Mouse (Mus musculus) gastrocnemius, postnatal 25 days (tissue): ENCODE results near the gene Nrip2. TPM values are rescaled to one million over a fixed set of nuclear protein-coding genes. Genes with fewer than 3 reads are reported as not detected.
A peak's percentile ranks its signal among the peaks of the same experiment; 100 is the strongest.

Experiments
- DNase-seq: peaks from one replicate; pipeline ENCODE4 v3.0.0; 2022
- total RNA-seq, 2 experiments: library from RNA; stranded (reverse); gene quantifications; 1 replicate in 1 of 2; 2 replicates in 1 of 2; pipeline ENCODE4 v1.2.3; 2021

The Nrip2 gene
- total RNA-seq, 2 experiments from 2014 or later = 0.97 to 1.7 TPM

- DNase-seq = peak; percentile 63
Observed at GRCm38 (mm10) chr6:128437731-128438316, 38.7 kb downstream of the Nrip2 start.

GRCm38 (mm10) chr6:128438317-128438870 is 39.3 kb downstream of the Nrip2 start, which contains the start of gene Fkbp4:
TSS of gene Fkbp4 (minus strand) at chr6:128438677.
- DNase-seq = peak; percentile 95

GRCm38 (mm10) chr6:128438871-128439341 is 39.8 kb downstream of the Nrip2 start:
- DNase-seq = no peak

- DNase-seq = no peak
Observed at GRCm38 (mm10) chr6:128440238-128440637, 41.1 kb downstream of the Nrip2 start.

GRCm38 (mm10) chr6:128445761-128446535 is 46.9 kb downstream of the Nrip2 start:
- DNase-seq = no peak

GRCm38 (mm10) chr6:128447063-128447462 is 48.0 kb downstream of the Nrip2 start:
- no peak for DNase-seq

GRCm38 (mm10) chr6:128455835-128456605 is 56.9 kb downstream of the Nrip2 start:
- no peak for DNase-seq

- no peak for DNase-seq
Observed at GRCm38 (mm10) chr6:128457186-128457585, 58.1 kb downstream of the Nrip2 start.

- no peak for DNase-seq
Observed at GRCm38 (mm10) chr6:128460321-128460720, 61.2 kb downstream of the Nrip2 start.

- no peak for DNase-seq
Observed at GRCm38 (mm10) chr6:128460729-128461503, 61.8 kb downstream of the Nrip2 start.

- DNase-seq = no peak
Observed at GRCm38 (mm10) chr6:128461606-128462005, 62.5 kb downstream of the Nrip2 start.

- DNase-seq = no peak
Observed at GRCm38 (mm10) chr6:128464996-128465395, 65.9 kb downstream of the Nrip2 start.

Other genes starting within 250 kb of the Nrip2 start
- 1 to 10 TPM; 5.9 to 8.6 TPM for gene Tead4, start 98.5 kb upstream of the Nrip2 start, total RNA-seq
- 1 to 10 TPM; 5.7 to 5.9 TPM for gene Tulp3, start 43.4 kb upstream of the Nrip2 start, total RNA-seq
- 1 to 10 TPM; 6.0 to 7.4 TPM for gene Rhno1, start 36.4 kb upstream of the Nrip2 start, total RNA-seq
- gene Foxm1, start 36.3 kb upstream of the Nrip2 start, total RNA-seq = 1 to 10 TPM; 1.2 to 1.6 TPM
- gene Tex52, start 23.8 kb upstream of the Nrip2 start, total RNA-seq = not detected
- not detected for gene Gm44596, start 23.8 kb upstream of the Nrip2 start, total RNA-seq
- gene Itfg2, start 25.6 kb downstream of the Nrip2 start, total RNA-seq = 10 to 100 TPM; 14.4 to 15.1 TPM
- gene Fkbp4, start 39.4 kb downstream of the Nrip2 start, total RNA-seq = 100 to 1,000 TPM; 105 to 111 TPM
- gene Pzp, start 127.4 kb downstream of the Nrip2 start, total RNA-seq = not detected
- gene A2ml1, start 182.3 kb downstream of the Nrip2 start, total RNA-seq = not detected
- gene Klrb1a, start 224.2 kb downstream of the Nrip2 start, total RNA-seq = not detected